Mouse (Mus musculus) kidney, postnatal 36 days (tissue): ENCODE measurements around the gene Magoh.

Experiments
- DNase-seq, 2 experiments: peaks; one replicate each; pipeline ENCODE4 v3.0.0; 2021 to 2022; ENCODE audit warnings: mixed read lengths in 2 of 2

Gene Magoh

DNA sequence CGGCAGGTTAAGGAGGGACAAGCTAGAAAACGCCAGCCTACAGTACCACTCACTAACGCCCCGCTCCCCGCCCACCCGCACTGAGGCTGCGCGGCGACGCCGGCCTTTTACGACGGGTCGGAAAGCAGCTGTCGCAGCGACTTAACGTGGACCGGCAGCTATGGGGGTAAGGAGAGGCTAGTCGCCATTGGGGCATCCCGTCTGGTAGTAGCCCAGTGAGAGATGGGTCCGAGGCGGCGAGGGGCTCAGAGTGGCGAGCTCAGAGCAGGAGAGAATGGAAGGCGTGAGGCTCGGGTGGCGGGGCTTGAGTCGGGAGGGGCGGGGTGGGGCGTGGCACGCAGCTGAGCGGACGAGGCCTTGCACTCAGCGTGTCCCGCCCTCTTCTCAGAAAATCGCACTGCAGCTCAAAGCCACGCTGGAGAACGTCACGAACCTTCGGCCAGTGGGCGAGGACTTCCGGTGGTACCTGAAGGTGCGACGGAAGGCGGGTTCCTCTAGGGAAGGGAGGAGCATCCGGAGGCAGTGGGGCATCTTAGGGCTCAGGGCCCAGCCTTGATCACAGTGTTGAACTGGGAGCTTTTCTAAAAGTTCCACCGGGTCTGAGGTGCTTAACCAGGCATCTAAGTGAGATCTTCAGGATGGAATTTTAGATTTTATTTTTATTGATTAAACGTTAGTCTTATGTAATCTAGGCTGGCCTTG, 10.3 kb downstream of the Magoh start, which contains the start of gene 0610037L13Rik:
Gene 0610037L13Rik (plus strand): TSS at position 83 of the 702 bp plus-strand sequence.
- peak; percentile 96 to 98 for DNase-seq

DNA sequence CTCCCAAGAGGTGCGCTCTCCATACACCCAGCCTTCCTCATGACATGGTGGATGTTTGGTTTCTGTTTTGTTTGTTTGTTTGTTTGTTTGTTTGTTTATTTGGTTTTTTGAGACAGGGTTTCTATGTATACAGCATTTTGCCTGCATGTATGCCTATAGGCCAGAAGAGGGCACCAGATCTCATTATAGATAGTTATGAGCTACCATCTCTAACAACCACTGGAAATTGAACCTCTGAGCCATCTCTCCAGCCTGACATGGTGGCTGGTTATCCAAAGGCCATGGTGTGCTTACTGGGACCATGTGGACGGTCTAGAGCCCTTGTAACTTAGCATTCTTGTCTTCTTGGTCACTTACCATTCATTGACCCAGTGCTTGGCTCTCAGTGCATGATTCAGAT, 13.1 kb downstream of the Magoh start:
- no peak for DNase-seq

DNA sequence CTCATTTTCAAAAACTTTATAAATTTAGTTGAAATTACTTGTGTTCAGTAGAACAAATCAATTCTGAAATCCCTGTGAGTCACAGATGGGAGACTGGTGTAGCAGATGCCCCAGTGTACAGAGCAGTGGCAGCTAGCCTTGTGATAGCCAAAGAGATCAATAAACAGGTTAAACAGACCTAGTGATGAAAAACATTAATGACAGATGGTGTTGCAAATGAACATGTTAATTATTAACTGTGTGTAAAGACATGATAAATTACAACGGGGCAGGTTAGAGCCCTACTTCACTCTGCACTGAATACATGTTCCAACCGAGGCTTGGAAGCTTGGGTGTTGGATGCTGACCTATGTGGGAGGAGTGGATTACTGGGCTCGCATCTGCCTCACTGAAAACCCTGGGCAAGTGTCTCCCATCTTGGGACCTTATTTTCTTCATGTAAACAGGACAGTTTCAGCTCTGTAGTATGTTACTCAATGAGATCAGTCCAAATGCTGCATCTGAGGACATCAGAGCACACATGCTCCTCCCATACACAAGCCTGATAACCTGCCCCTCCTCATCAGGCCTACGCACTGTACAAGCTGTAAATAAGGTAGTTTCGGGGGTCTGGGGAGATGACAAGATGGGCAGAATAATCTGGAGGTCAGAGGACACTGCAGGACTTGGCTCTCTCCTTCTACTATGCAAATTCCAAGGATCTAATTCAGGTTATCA, 19.8 kb downstream of the Magoh start:
- no peak for DNase-seq

DNA sequence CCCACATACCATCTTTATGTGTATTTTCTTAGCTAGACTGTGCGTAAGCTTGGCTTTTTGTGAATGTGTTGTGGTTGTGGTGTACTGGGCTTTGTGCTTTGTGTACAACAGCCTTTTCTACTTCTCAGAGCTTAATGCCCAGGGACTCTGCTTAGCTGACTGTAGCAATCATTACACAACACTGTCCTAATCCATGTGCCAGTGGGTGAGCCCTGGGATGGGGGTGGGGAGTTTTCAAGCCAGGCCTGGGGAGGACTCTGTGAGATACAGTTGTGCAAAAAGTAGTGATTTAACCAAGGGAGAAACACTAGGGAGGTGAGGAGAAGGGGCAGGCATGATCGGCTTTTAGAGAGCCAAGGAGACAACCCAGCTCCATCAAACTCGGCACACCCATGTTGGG, 20.7 kb downstream of the Magoh start:
- no peak for DNase-seq

DNA sequence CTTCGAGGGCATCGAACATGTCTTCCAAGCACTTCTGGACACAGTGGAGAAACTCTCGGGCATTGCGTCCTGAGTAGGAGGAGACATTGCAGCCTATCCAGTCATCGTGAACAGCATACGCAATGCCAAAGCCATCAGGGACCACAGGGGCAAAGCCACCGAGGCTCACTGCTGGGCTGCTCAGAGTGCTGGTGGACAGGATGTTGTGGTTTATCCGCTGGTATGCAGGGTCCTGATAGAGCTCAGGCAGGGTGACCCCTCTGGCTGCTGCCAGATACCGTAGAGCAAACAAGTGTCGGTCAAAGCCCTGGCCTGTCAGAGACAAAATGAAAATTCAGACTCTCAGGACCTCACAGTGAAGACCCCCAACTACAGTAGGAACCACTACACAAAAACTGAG, 24.7 kb downstream of the Magoh start:
- DNase-seq: no peak

DNA sequence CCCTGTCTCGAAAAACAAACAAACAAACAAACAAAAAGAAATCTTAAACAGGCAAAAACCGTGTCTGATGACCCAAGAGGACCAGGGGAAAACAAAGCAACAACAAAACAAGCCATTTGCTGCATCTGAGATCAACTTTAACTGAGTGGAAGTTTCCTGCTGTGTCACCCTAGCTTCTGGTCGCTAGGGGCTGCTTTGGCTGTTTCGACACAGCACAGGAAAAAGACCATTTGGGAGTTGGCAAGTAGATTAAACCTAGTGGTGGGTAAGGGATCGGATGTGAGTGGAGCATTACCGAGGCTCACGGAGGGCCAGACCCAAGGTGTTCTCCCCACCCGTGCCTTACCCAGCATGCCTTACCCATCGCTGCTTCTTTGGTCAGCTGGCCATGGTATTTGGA, 27.0 kb downstream of the Magoh start:
- no peak for DNase-seq

DNA sequence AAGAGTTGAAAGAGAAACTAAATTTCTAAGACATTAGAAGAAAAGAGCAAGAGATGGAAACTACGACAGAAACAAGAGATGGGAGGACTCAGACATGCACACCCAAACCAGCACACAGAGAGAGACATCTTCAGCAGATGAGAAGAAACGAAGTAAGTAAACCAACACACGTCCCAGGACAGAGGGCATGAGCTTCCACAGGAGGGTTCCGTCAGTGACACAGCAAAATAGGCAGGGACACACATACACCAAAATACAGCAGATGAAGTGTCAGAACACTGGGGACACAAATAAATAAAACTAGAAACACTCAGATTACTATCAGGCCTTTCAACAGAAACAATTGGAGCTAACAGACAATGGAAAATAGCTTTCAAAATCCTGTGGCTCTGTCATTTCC, 30.5 kb downstream of the Magoh start:
- no peak for DNase-seq

DNA sequence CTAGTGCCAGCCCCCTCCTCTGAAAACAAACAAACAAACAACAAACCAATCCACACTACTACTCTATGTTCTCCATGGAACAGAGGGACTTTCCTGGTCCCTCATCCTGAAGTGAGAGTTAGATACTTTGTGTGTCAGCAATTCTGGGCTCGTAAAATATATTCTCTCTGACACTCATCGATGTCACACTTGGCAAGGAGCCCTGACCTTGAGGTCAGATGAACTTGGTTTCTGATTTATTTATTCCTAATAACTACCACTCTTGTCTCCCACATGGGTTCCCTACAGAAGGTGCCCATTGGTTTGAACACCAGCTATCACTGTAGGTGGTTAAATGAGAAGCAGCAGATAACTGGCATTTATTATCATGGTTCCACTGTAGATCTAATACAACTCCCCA, 40.8 kb downstream of the Magoh start:
- DNase-seq: peak in 1 of 2 experiments; percentile 33

DNA sequence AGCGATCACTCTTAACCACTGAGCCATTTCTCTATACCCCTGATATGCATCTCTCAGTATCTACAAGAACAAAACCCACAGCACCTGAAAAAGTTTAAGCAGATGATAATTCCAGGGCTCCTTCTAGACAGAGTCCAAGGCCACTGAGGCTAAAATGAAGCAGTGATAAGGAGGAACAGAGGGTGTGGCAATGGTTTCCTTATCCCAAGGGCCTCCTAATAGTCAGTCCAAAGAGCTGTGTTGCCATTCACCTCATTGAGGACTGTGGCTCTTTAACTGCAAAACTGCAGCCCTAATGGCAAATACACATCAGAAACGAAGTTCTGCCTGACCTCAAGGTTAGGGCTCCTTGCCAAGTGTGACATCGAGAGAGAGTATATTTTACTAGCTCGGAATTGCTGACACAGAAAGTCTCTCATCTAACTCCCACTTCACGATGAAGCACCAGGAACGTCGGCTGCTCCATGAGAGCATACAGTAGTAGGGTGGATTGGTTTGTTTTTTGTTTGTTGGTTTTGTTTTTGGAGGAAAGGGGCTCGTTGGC, 41.7 kb downstream of the Magoh start:
- DNase-seq: peak; percentile 81 to 88

DNA sequence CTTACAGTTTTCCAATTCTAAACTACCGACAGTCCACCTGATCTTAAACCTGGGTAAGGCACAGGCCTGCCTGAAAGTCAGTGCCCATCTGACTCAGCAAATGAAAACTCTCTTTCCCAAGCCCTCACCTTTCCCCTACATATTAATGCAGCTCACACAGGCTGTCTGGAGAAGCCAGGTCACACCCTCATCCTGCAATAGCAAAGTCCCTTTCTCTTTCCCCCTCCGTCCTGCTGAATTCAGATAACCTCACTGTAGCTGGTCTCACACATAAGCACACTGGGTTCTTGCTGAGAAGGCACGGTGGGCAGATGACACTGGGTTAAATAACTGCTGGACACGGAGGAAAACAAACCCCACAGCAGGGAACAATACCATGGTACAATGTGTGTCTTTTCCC, 42.4 kb downstream of the Magoh start:
- peak; percentile 54 to 86 for DNase-seq

DNA sequence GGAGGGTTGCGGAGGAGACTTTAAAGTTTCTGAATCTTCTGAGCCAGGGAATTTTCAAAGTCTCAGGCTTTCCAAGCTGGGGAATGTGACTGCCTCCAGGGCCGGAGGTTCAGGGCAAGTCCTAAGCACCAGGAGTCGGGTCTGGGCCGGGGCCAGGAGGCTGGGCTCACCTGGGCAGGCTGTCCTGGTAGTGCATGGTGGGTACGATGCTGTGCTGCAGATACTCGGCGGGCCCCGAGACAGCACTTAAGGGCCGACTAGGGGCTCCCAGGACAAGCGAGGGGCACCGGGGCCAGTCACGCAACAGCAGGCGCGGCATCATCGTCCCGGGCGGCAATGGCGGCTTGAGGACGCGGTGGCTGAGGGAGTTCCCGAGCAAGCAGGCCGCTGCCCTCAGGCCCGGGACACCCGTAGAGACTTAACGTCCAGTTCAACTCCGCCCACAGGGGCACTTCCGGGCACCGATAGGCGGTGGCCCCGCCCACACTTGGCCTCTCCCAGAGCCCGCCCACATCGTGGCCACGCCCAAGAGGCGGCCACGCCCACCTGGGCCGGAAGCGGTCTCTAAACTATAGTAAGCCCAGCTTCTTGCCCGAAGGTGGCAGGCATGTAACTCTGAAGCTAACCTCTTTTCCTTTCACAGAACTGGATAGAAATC, 43.7 kb downstream of the Magoh start, which contains the start of gene Cpt2:
Gene Cpt2 (minus strand): TSS at position 466 of the 658 bp plus-strand sequence.
- peak; percentile 98 for DNase-seq

DNA sequence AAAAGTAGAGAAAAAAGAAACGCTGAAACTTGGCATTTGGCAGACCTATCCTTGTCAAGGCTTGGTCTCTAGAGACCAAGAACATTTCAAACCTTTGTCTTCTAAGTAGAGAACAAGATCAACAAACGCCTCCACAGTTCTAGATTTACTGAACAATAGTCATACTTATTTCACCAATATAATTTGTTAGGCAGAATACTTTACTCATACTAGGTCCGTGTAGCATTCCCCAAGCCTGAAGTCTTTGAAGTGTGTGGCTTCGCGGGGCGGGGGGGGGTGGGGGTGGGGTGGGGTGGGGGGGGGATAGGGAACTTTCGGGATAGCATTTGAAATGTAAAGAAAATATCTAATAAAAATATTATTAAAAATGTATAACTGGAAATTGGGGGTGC, 44.2 kb downstream of the Magoh start:
- DNase-seq: no peak

DNA sequence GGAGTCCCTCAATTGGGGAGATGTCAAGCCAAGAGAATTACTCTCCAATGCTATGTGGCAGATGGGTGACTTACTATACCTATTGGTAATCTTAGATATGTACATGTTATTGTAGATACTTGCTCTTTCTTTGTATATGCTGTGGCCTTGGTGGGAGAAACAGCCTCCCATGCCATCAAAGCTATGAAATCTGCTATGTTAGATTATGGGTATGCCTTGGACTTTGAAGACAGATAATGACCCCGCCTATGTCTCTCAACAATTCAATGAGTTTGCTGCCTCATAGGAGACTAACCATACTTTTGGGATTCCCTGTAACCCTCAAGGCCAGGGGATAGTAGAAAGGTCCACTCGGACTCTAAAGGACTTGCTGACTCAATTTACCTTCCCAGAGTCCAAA, 48.7 kb downstream of the Magoh start:
- no peak for DNase-seq

DNA sequence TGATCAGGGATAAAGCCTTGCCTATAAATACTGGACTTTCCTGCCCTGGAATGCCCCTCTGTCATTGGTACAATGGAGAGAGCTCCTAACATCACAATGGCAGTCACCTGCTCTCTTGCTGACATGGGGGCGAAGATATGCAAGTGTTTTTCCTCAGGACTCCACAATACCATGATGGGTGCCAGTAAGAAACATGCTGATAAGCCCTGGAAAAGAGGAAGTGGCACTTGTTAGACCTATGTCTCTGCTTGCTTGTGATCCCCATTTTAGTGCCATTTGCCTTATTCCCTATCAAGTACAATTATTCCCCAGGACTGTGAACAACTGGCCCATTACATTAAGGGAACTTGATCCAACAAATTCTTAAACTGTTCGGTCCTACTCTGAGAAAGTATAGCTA, 49.2 kb downstream of the Magoh start:
- no peak for DNase-seq

DNA sequence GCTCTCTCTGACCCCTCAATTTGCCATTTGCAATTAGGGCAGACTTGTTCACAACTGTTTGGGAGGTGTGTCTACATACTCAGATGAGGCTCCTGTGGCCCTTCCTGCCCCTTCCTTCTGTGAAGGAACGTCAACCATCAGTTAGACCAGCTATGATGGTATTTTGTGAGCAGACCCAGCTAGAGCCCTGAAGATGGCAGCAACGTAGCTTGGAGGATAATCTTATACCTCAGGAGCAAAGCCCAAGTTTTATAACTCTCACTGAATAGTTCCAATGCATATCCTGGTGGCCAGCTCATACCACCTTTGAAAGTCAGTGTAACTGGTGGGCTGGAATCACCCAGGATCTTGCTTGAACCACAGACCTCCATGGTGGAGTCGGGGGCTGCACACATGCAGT, 51.9 kb downstream of the Magoh start:
- no peak for DNase-seq

DNA sequence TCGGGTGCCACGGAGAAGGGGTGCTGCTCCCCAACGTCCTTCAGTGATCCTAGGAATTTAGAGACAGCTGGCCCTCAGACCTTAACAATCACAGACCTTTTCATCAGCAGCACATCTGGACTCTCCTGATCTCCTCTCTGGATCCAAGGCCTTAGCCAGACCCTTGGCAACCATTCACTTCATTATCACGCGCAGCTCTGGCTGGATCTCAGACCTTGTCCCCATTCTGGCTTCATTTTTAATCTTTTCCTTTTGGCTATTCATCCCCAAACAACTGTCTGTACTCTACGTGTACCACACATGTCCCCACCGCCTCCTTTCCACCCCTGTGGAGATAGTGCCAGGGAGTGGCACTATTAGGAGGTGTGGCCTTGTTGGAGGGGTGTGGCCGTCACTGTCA, 53.7 kb downstream of the Magoh start:
- no peak for DNase-seq

DNA sequence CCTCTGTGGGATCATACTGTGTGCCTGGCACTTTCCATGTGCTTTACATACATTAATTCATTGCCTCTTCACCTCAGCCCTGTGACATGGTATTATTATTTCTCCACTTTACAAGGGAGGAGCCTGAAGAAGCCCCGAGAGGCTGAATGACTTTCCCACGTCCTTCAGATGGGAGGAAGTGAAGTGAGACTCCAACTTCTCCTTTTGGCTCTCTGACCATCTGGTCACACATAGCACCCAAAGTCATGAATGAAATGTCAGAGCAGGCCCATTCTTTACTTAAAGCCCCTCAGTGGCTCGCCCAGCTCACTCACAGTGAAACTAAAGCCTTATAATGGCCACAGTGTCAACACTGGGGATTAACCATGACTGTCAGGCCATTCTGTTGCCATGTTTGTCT, 55.7 kb downstream of the Magoh start:
- DNase-seq: no peak
